Mouse (Mus musculus): ENCODE results near the gene Arpc1b. TPM values are rescaled to one million over a fixed set of nuclear protein-coding genes. Genes with fewer than 3 reads are reported as not detected.

Arpc1b gene
- polyA plus RNA-seq, 1 experiment from 2014 or later: 304 TPM

- TF ChIP-seq CTCF (IDR thresholded peaks at IDR 0.05; ENCODE audit: low read depth) (no peak), EP300 (optimal IDR thresholded peaks at IDR 0.05) (no peak)
- DNase-seq (ENCODE audit: low spot score) (no peak), ATAC-seq (ENCODE audit: low FRiP score, low TSS enrichment) (peak; percentile 49)
- Histone ChIP-seq H3K27ac (replicated peaks) (peak overlapping the region; percentile 81), H3K9ac (ENCODE audit: low read length) (peak overlapping the region; percentile 98), H3K36me3 (ENCODE audit: control insufficient read depth, insufficient read depth, low read length) (peaks cover 3% of the 10 kb centered on the region; the same call in 1 of the 2 replicates), H3K4me1 (replicated peaks; ENCODE audit: control insufficient read depth, insufficient read depth) (0 out of 2 replicates have a peak, but pooled peaks cover 5% of the 10 kb centered on the region), H3K9me3 (ENCODE audit: control insufficient read depth, low read length) (no peaks in the 10 kb centered on the region), H3K27me3 (ENCODE audit: control insufficient read depth, insufficient read depth, low read length) (no peaks in the 10 kb centered on the region), H3K4me2 (replicated peaks; ENCODE audit: low read depth) (peak overlapping the region; percentile 86), H3K4me3 (ENCODE audit: low read depth, low read length) (peak overlapping the region; percentile 93)
- WGBS: 0% methylated on average over 27 of the region's 28 CpGs
Observed at GRCm38 (mm10) chr5:145167306-145167661, 53.3 kb downstream of the Arpc1b start.

GRCm38 (mm10) chr5:145178461-145178980 lies 64.5 kb downstream of the Arpc1b start:
- Histone ChIP-seq H3K4me2 (replicated peaks; ENCODE audit: low read depth) (no peak overlapping the region), H3K27me3 (ENCODE audit: control insufficient read depth, insufficient read depth, low read length) (no peaks in the 10 kb centered on the region), H3K36me3 (ENCODE audit: control insufficient read depth, insufficient read depth, low read length) (peaks cover 39% of the 10 kb centered on the region), H3K9ac (ENCODE audit: low read length) (no peak overlapping the region), H3K9me3 (ENCODE audit: control insufficient read depth, low read length) (no peaks in the 10 kb centered on the region), H3K4me3 (ENCODE audit: low read depth, low read length) (no peak overlapping the region), H3K27ac (replicated peaks) (no peak overlapping the region), H3K4me1 (replicated peaks; ENCODE audit: control insufficient read depth, insufficient read depth) (no peaks in the 10 kb centered on the region)
- ATAC-seq (ENCODE audit: low FRiP score, low TSS enrichment): no peak
- 84% methylated on average over 18 of the region's 18 CpGs for WGBS
- DNase-seq (ENCODE audit: low spot score): no peak
- no peak for TF ChIP-seq CTCF (IDR thresholded peaks at IDR 0.05; ENCODE audit: low read depth)
- TF ChIP-seq EP300 (optimal IDR thresholded peaks at IDR 0.05): no peak

Other genes starting within 250 kb of the Arpc1b start
- gene Smurf1, start 148.4 kb upstream of the Arpc1b start, polyA plus RNA-seq (2015; fragmentation: Nextera tagmentation; extraction: Ambion mirVana): 11.2 and 11.6 TPM in 2 replicates
- not detected in 2 replicates for gene Gm4871, start 81.5 kb upstream of the Arpc1b start, polyA plus RNA-seq (2015; fragmentation: Nextera tagmentation; extraction: Ambion mirVana)
- not detected in 2 replicates for gene 1700018F24Rik, start 71.2 kb upstream of the Arpc1b start, polyA plus RNA-seq (2015; fragmentation: Nextera tagmentation; extraction: Ambion mirVana)
- 142 and 145 TPM in 2 replicates for gene Arpc1a, start 30.4 kb upstream of the Arpc1b start, polyA plus RNA-seq (2015; fragmentation: Nextera tagmentation; extraction: Ambion mirVana)
- 0.10 and 0.17 TPM in 2 replicates for gene Kpna7, start 30.2 kb upstream of the Arpc1b start, polyA plus RNA-seq (2015; fragmentation: Nextera tagmentation; extraction: Ambion mirVana)
- 51.1 and 62.0 TPM in 2 replicates for gene Pdap1, start 26.0 kb downstream of the Arpc1b start, polyA plus RNA-seq (2015; fragmentation: Nextera tagmentation; extraction: Ambion mirVana)
- gene Bud31, start 26.1 kb downstream of the Arpc1b start, polyA plus RNA-seq (2015; fragmentation: Nextera tagmentation; extraction: Ambion mirVana): 128 and 129 TPM in 2 replicates
- 8.3 and 9.1 TPM in 2 replicates for gene Ptcd1, start 52.9 kb downstream of the Arpc1b start, polyA plus RNA-seq (2015; fragmentation: Nextera tagmentation; extraction: Ambion mirVana)
- 19.1 and 19.6 TPM in 2 replicates for gene Cpsf4, start 53.0 kb downstream of the Arpc1b start, polyA plus RNA-seq (2015; fragmentation: Nextera tagmentation; extraction: Ambion mirVana)
- 602 and 646 TPM in 2 replicates for gene Atp5j2, start 77.8 kb downstream of the Arpc1b start, polyA plus RNA-seq (2015; fragmentation: Nextera tagmentation; extraction: Ambion mirVana)
- gene Zkscan14, start 87.7 kb downstream of the Arpc1b start, polyA plus RNA-seq (2015; fragmentation: Nextera tagmentation; extraction: Ambion mirVana): 9.1 and 9.8 TPM in 2 replicates
- gene Zkscan5, start 90.3 kb downstream of the Arpc1b start, polyA plus RNA-seq (2015; fragmentation: Nextera tagmentation; extraction: Ambion mirVana): 4.6 and 5.0 TPM in 2 replicates
- gene Zfp655, start 117.5 kb downstream of the Arpc1b start, polyA plus RNA-seq (2015; fragmentation: Nextera tagmentation; extraction: Ambion mirVana): 19.1 and 21.0 TPM in 2 replicates
- gene Zscan25, start 166.3 kb downstream of the Arpc1b start, polyA plus RNA-seq (2015; fragmentation: Nextera tagmentation; extraction: Ambion mirVana): 0.30 and 0.45 TPM in 2 replicates
- gene Cyp3a57, start 231.1 kb downstream of the Arpc1b start, polyA plus RNA-seq (2015; fragmentation: Nextera tagmentation; extraction: Ambion mirVana): 0.06 TPM in 2 replicates